Mouse (Mus musculus) lung, adult 2 months (tissue): ENCODE results near the gene Ttc38.

Experiments
- CTCF ChIP-seq: fragments of 200-500 bp; IDR thresholded peaks from 2 replicates; pipeline ENCODE4 v1.5.1; 2011; ENCODE audit warnings: mild to moderate bottlenecking, low read length, control low read depth; ENCODE audit not compliant: insufficient read depth
- POLR2A ChIP-seq: fragments of 200-500 bp; IDR thresholded peaks from 2 replicates; pipeline ENCODE4 v1.6.1; 2011; ENCODE audit warnings: low read depth, mild to moderate bottlenecking, control low read depth, low read length, borderline replicate concordance; ENCODE audit errors: extremely low read depth

DNA sequence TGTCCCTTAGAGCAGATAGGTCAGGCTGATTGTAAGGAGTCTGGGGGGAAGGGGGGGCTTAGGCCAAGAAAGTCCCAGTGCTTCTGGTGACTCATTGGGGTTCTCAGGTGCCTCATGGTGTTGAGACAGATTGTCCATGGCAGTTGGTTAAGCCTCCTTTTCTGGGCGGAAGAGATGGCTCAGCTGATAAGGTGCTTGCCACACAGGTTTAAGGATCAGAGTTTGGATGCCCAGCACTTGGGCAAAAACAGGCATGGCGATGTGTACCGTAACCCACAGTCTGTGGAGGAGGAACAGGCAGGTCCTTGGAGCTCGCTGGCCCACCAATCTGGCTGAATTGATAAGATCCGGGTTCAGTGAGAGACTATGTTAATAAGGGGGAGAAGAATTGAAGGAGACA, 4.8 kb downstream of the Ttc38 start:
- no peak for TF ChIP-seq CTCF
- TF ChIP-seq POLR2A = no peak
